In genomic region chr4:93584328-93584727, GRCm38 (mm10) we compare ENCODE assay signal across 18 mouse cellular contexts.
A peak's percentile ranks its signal among the peaks of the same experiment; 100 is the strongest.
DNase-seq lines count a peak whose midpoint lies in the region; ATAC-seq and TF ChIP-seq lines count a peak whose summit lies in the region.
"Had no signal": no experiment of that assay in that cellular context is flagged by ENCODE, and none has a peak within 500 bp of the region (broad histone marks: within the 10 kb centered on the region; RNA-seq: fewer than 3 reads in every experiment).

No protein-coding gene starts in this region.

- no peak; a peak in 1 of 4 replicates for TF ChIP-seq EP300 in MEL (IDR thresholded peaks at IDR 0.05; ENCODE audit: low read depth in 1 of 2, low read length in 2 of 2)

- 70% methylated on average over 1 of the region's 1 CpGs for WGBS in liver, embryonic 11.5 days
- 57% methylated on average over 1 of the region's 1 CpGs for WGBS in liver, embryonic 12.5 days (ENCODE audit: insufficient replicate concordance)
- WGBS in liver, embryonic 16.5 days (ENCODE audit: insufficient replicate concordance), result 57% methylated on average over 1 of the region's 1 CpGs

- H3K27ac ChIP-seq in liver, embryonic 11.5 days (ENCODE audit: low read depth, low read length), result peak overlapping the region; percentile 79; the same call in 1 of the 2 replicates
- H3K27ac ChIP-seq in MEL (ENCODE audit: control insufficient read depth, low read depth, low read length), result peak overlapping the region; percentile 79; the same call in 1 of the 2 replicates
- H3K27ac ChIP-seq in liver, embryonic 12.5 days, result peak overlapping the region; percentile 95
- peak overlapping the region; percentile 97 for H3K27ac ChIP-seq in liver, embryonic 16.5 days (ENCODE audit: low read length)
- H3K27ac ChIP-seq: embryonic facial prominence, embryonic 12.5 days; forebrain, embryonic 15.5 days; heart, embryonic 15.5 days; hindbrain, embryonic 15.5 days had no signal

- H3K9ac ChIP-seq in liver, embryonic 11.5 days (ENCODE audit: low read depth, low read length), result no peak overlapping the region
- H3K9ac ChIP-seq in MEL (ENCODE audit: control insufficient read depth, low read depth, low read length, poor library complexity, severe bottlenecking), result no peak overlapping the region; the same call in 1 of the 2 replicates
- peak overlapping the region; percentile 63 for H3K9ac ChIP-seq in liver, embryonic 12.5 days
- H3K9ac ChIP-seq in liver, embryonic 16.5 days (ENCODE audit: low read depth, low read length), result peak overlapping the region; percentile 15; the same call in 1 of the 2 replicates
- H3K9ac ChIP-seq: embryonic facial prominence, embryonic 12.5 days; forebrain, embryonic 15.5 days; heart, embryonic 15.5 days; hindbrain, embryonic 15.5 days had no signal

- H3K79me2 ChIP-seq in MEL (ENCODE audit: control insufficient read depth, insufficient read depth, low read length, poor library complexity), result no peaks in the 10 kb centered on the region

- H3K4me2 ChIP-seq in liver, embryonic 11.5 days, result no peak overlapping the region
- peak overlapping the region; percentile 59 for H3K4me2 ChIP-seq in liver, embryonic 12.5 days
- H3K4me2 ChIP-seq in liver, embryonic 16.5 days (ENCODE audit: low read depth, low read length), result peak overlapping the region; percentile 65; the same call in 1 of the 2 replicates
- H3K4me2 ChIP-seq: embryonic facial prominence, embryonic 12.5 days; forebrain, embryonic 15.5 days; heart, embryonic 11.5 days; heart, embryonic 15.5 days; hindbrain, embryonic 15.5 days had no signal

- H3K4me3 ChIP-seq in liver, embryonic 11.5 days (ENCODE audit: low read depth, low read length), result no peak overlapping the region
- peak overlapping the region in 1 of 2 experiments; percentile 72; a peak in 2 of 4 replicates for H3K4me3 ChIP-seq in MEL (ENCODE audit: control insufficient read depth in 1 of 2, insufficient read depth in 1 of 2, low read depth in 2 of 2, low read length in 2 of 2)
- H3K4me3 ChIP-seq in liver, embryonic 12.5 days, result no peak overlapping the region
- H3K4me3 ChIP-seq in liver, embryonic 16.5 days (ENCODE audit: low read depth, low read length), result no peak overlapping the region
- H3K4me3 ChIP-seq: embryonic facial prominence, embryonic 12.5 days; forebrain, embryonic 15.5 days; heart, embryonic 15.5 days; hindbrain, embryonic 15.5 days had no signal

- H3K36me3 ChIP-seq in liver, embryonic 11.5 days (ENCODE audit: control insufficient read depth, insufficient read depth, low read length), result no peaks in the 10 kb centered on the region
- peaks cover 0 to 18% of the 10 kb centered on the region in 2 experiments; a peak in 2 of 4 replicates for H3K36me3 ChIP-seq in MEL (ENCODE audit: control insufficient read depth in 1 of 2, insufficient read depth in 2 of 2, low read length in 2 of 2)
- no peaks in the 10 kb centered on the region for H3K36me3 ChIP-seq in liver, embryonic 12.5 days
- no peaks in the 10 kb centered on the region for H3K36me3 ChIP-seq in liver, embryonic 16.5 days (ENCODE audit: control insufficient read depth, insufficient read depth)
- H3K36me3 ChIP-seq: embryonic facial prominence, embryonic 12.5 days; forebrain, embryonic 15.5 days; heart, embryonic 15.5 days; hindbrain, embryonic 15.5 days had no signal

- peaks cover 6% of the 10 kb centered on the region; the same call in 1 of the 2 replicates for H3K4me1 ChIP-seq in liver, embryonic 11.5 days (replicated peaks; ENCODE audit: control insufficient read depth, insufficient read depth, low read length)
- peaks cover 9 to 12% of the 10 kb centered on the region in 2 experiments for H3K4me1 ChIP-seq in MEL (ENCODE audit: control insufficient read depth in 1 of 2, insufficient read depth in 2 of 2, low read length in 2 of 2)
- H3K4me1 ChIP-seq in liver, embryonic 12.5 days, result peaks cover 43% of the 10 kb centered on the region
- H3K4me1 ChIP-seq in liver, embryonic 16.5 days (ENCODE audit: control insufficient read depth, low read depth, low read length), result peaks cover 25% of the 10 kb centered on the region
- H3K4me1 ChIP-seq: embryonic facial prominence, embryonic 12.5 days; forebrain, embryonic 15.5 days; heart, embryonic 15.5 days; hindbrain, embryonic 15.5 days had no signal

- no peaks in the 10 kb centered on the region for H3K27me3 ChIP-seq in liver, embryonic 11.5 days (replicated peaks; ENCODE audit: control insufficient read depth, insufficient read depth, low read length)
- H3K27me3 ChIP-seq in MEL (ENCODE audit: control insufficient read depth in 1 of 2, insufficient read depth in 2 of 2, low read length in 2 of 2), result no peaks in the 10 kb centered on the region
- no peaks in the 10 kb centered on the region for H3K27me3 ChIP-seq in liver, embryonic 12.5 days (replicated peaks)
- no peaks in the 10 kb centered on the region for H3K27me3 ChIP-seq in liver, embryonic 16.5 days (ENCODE audit: control insufficient read depth, insufficient read depth, low read depth, low read length)
- H3K27me3 ChIP-seq: CH12.LX; embryonic facial prominence, embryonic 12.5 days; forebrain, embryonic 15.5 days; heart, embryonic 15.5 days; hindbrain, embryonic 15.5 days had no signal

- TF ChIP-seq RAD21 in MEL (IDR thresholded peaks at IDR 0.05; ENCODE audit: low read depth, low read length), result no peak

- no peak for TF ChIP-seq CTCF in MEL (IDR thresholded peaks at IDR 0.05 in 2 of 3, conservative IDR thresholded peaks at IDR 0.05 in 1 of 3; ENCODE audit: control insufficient read depth in 1 of 3, insufficient read depth in 1 of 3, low read depth in 2 of 3, low read length in 3 of 3, poor library complexity in 1 of 3, severe bottlenecking in 1 of 3)

- H3K9me3 ChIP-seq in liver, embryonic 11.5 days (ENCODE audit: control insufficient read depth, low read length), result no peaks in the 10 kb centered on the region
- H3K9me3 ChIP-seq in MEL (replicated peaks; ENCODE audit: insufficient read depth, low read length), result no peaks in the 10 kb centered on the region
- H3K9me3 ChIP-seq in liver, embryonic 12.5 days (replicated peaks), result no peaks in the 10 kb centered on the region
- H3K9me3 ChIP-seq in liver, embryonic 16.5 days (replicated peaks; ENCODE audit: control insufficient read depth, low read length), result no peaks in the 10 kb centered on the region
- H3K9me3 ChIP-seq: embryonic facial prominence, embryonic 12.5 days; forebrain, embryonic 15.5 days; heart, embryonic 15.5 days; hindbrain, embryonic 15.5 days had no signal

- no peak for TF ChIP-seq POLR2A in MEL (IDR thresholded peaks at IDR 0.05; ENCODE audit: control insufficient read depth in 1 of 2, insufficient read depth in 1 of 2, low read depth in 1 of 2, low read length in 2 of 2, poor library complexity in 1 of 2)

- ATAC-seq in liver, embryonic 11.5 days (replicated peaks; ENCODE audit: low FRiP score), result peak; percentile 49
- ATAC-seq in liver, embryonic 12.5 days, result peak; percentile 40
- ATAC-seq in liver, embryonic 16.5 days (ENCODE audit: low read depth), result peak; percentile 27
- ATAC-seq: forebrain, embryonic 15.5 days had no signal

- no peak for DNase-seq in liver, embryonic 11.5 days (ENCODE audit: low spot score)
- no peak for DNase-seq in liver
- DNase-seq in MEL (ENCODE audit: low read depth, low spot score), result peak; percentile 56
- no peak for DNase-seq in right cerebral cortex, postnatal 25 days
- no peak for DNase-seq in adrenal gland, adult (ENCODE audit: inconsistent age in 2 of 2, low spot score in 1 of 2)
- DNase-seq: adrenal gland, postnatal 14 days; cerebellum, adult 11-12 months; cerebellum, adult 9-11 months; gastrocnemius, postnatal 36 days; heart, postnatal 14 days had no signal

TF ChIP-seq in MEL, 35 proteins besides CTCF, POLR2A, EP300 and RAD21:
- no peak for TF ChIP-seq KAT2A (conservative IDR thresholded peaks at IDR 0.05; ENCODE audit: low read depth, low read length)
- TF ChIP-seq USF2 (IDR thresholded peaks at IDR 0.05; ENCODE audit: borderline replicate concordance in 1 of 2, insufficient read depth in 1 of 2, low read depth in 1 of 2, low read length in 2 of 2), result no peak
- TF ChIP-seq GATA1 (IDR thresholded peaks at IDR 0.05; ENCODE audit: low read depth, low read length), result no peak
- TF ChIP-seq TCF12 (IDR thresholded peaks at IDR 0.05; ENCODE audit: low read depth, low read length), result no peak
- no peak for TF ChIP-seq CHD2 (IDR thresholded peaks at IDR 0.05; ENCODE audit: low read length)
- TF ChIP-seq UBTF (IDR thresholded peaks at IDR 0.05; ENCODE audit: borderline replicate concordance, insufficient read depth, low read depth, low read length), result no peak
- TF ChIP-seq MYB (IDR thresholded peaks at IDR 0.05; ENCODE audit: low read depth, low read length), result no peak
- TF ChIP-seq BHLHE40 (IDR thresholded peaks at IDR 0.05; ENCODE audit: borderline replicate concordance, low read depth, low read length), result no peak
- TF ChIP-seq E2F4 (IDR thresholded peaks at IDR 0.05; ENCODE audit: borderline replicate concordance, low read depth, low read length), result no peak
- no peak for TF ChIP-seq GABPA (IDR thresholded peaks at IDR 0.05; ENCODE audit: low read depth, low read length)
- no peak for TF ChIP-seq MEF2A (IDR thresholded peaks at IDR 0.05; ENCODE audit: extremely low read depth, insufficient replicate concordance, low read depth, low read length, poor library complexity, severe bottlenecking)
- no peak for TF ChIP-seq CHD1 (IDR thresholded peaks at IDR 0.05; ENCODE audit: low read depth, low read length)
- no peak for TF ChIP-seq NRF1 (IDR thresholded peaks at IDR 0.05; ENCODE audit: insufficient read depth, low read depth, low read length, poor library complexity, severe bottlenecking)
- TF ChIP-seq SMC3 (IDR thresholded peaks at IDR 0.05; ENCODE audit: low read depth, low read length), result no peak
- no peak for TF ChIP-seq NELFE (IDR thresholded peaks at IDR 0.05; ENCODE audit: low read depth, low read length)
- no peak for TF ChIP-seq RCOR1 (IDR thresholded peaks at IDR 0.05; ENCODE audit: low read depth, low read length)
TF ChIP-seq in MEL: peak in this region for 0.

Comparison
In these comparisons a context has a peak if more than half of its experiments do, and no peak if none do; other contexts are left out.
1. H3K9ac ChIP-seq: peak in liver, embryonic 12.5 days (single experiment) and liver, embryonic 16.5 days (single experiment); none in liver, embryonic 11.5 days (single experiment) and MEL (single experiment).
2. Peak in every context shown above with its lines, with median percentiles within 50 percentile points of each other: ATAC-seq and H3K27ac ChIP-seq.